Mouse (Mus musculus): ENCODE measurements around the gene Serpinc1.

DNA sequence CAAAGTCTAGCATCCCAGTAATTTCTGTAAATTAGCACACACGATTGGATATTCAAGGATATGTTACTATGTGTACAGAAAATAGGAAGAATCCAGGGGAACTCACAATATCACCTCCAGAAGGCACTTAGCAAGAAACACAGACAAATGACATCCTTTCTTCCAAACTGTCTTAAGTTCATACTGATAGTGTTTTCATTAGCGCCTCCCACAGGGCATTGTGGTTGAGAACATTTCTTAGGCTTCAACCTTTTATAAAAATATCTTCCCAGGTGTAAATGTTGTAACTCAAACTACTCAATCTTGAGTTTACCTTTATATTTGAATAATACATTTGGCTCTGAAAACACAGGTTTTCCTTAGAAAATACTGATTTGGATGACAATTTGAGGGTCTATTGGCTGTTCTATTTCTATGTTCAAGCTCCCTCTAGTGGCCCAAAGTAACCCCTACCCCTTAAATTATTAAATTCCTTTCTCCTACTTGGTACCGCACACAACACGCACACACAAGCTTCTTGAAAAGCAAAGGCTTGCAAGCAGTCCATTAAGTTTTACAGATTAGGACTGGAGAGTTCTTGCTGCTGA, 44.4 kb upstream of the Serpinc1 start:
- TF ChIP-seq CTCF (IDR thresholded peaks at IDR 0.05; ENCODE audit: low read depth, low read length) (no peak), GATA2 (IDR thresholded peaks at IDR 0.05; ENCODE audit: borderline replicate concordance, low read depth, low read length) (no peak), TAL1 (conservative IDR thresholded peaks at IDR 0.05; ENCODE audit: low read depth, low read length) (no peak), POLR2AphosphoS5 (IDR thresholded peaks at IDR 0.05; ENCODE audit: insufficient replicate concordance, low read depth, low read length) (no peak), GATA1 (IDR thresholded peaks at IDR 0.05; ENCODE audit: borderline replicate concordance, low read length) (no peak)

All from G1E (cell line).